Mouse (Mus musculus) forebrain, embryonic 14.5 days (tissue): ENCODE measurements around the gene Hist1h2bl. TPM values are rescaled to one million over a fixed set of nuclear protein-coding genes. Genes with fewer than 3 reads are reported as not detected.

Source experiments
- ATAC-seq: fragments of 200-750 bp; cut with Nextera tagmentation; 2 replicates; pipeline ENCODE4 v1.8.0; 2017; ENCODE audit warnings: mild to moderate bottlenecking, moderate library complexity
- DNase-seq: peaks from one replicate; pipeline ENCODE4 v3.0.0-alpha.2; 2015; ENCODE audit warnings: low spot score
- H3K27ac ChIP-seq: fragments of 300-500 bp; sonication (generic); 2 replicates; pipeline ENCODE4 v1.5.1; 2014; ENCODE audit warnings: low read depth, mild to moderate bottlenecking, control low read depth, low read length, moderate library complexity
- H3K27me3 ChIP-seq: fragments of 300-500 bp; sonication (generic); replicated peaks from 2 replicates; pipeline ENCODE4 v1.6.1; 2014; ENCODE audit warnings: low read length, control low read depth, mixed read lengths; ENCODE audit not compliant: control insufficient read depth, insufficient read depth
- H3K36me3 ChIP-seq: fragments of 300-500 bp; sonication (generic); 2 replicates; pipeline ENCODE4 v1.6.1; 2014; ENCODE audit warnings: low read length, control low read depth; ENCODE audit not compliant: control insufficient read depth, insufficient read depth
- H3K4me1 ChIP-seq: fragments of 300-500 bp; sonication (generic); 2 replicates; pipeline ENCODE4 v1.6.1; 2014; ENCODE audit warnings: antibody characterized with exemption, low read length, control low read depth; ENCODE audit not compliant: control insufficient read depth, insufficient read depth
- H3K4me2 ChIP-seq: fragments of 300-500 bp; sonication (generic); 2 replicates; pipeline ENCODE4 v1.6.1; 2014; ENCODE audit warnings: mild to moderate bottlenecking, control low read depth, low read length
- H3K4me3 ChIP-seq: fragments of 300-500 bp; sonication (generic); 2 replicates; pipeline ENCODE4 v1.5.1; 2014; ENCODE audit warnings: low read depth, low read length, control low read depth
- H3K9ac ChIP-seq: fragments of 300-500 bp; sonication (generic); 2 replicates; pipeline ENCODE4 v1.6.1; 2014; ENCODE audit warnings: mild to moderate bottlenecking, low read length, control low read depth, moderate library complexity
- H3K9me3 ChIP-seq: fragments of 300-500 bp; sonication (generic); replicated peaks from 2 replicates; pipeline ENCODE4 v1.6.1; 2016; ENCODE audit warnings: low read length, control low read depth, mixed read lengths; ENCODE audit not compliant: control insufficient read depth
- WGBS: fragments of 180-500 bp; shearing (Covaris S2); extraction: QIAGEN DNeasy Blood & Tissue Kit; methylation state at CpG from one replicate; pipeline ENCODE4 v1.1.7; 2014; 5-methylcytosine and 5-hydroxymethylcytosine counted together
- microRNA-seq: library from miRNA; unstranded; fragments of <30 nt; microRNA quantifications from one replicate; pipeline ENCODE4, GENCODE M21; 2016
- polyA plus RNA-seq: library from polyadenylated mRNA; unstranded; fragments of >200 nt; fragmentation: Nextera tagmentation; extraction: Ambion mirVana; gene quantifications from 2 replicates; pipeline ENCODE4 v1.2.1, GENCODE M21; 2014

Gene Hist1h2bl
- polyA plus RNA-seq, 1 experiment from 2014 or later, result 3.7 TPM

- Histone ChIP-seq H3K9me3 (no peaks in the 10 kb centered on the region), H3K27me3 (no peaks in the 10 kb centered on the region), H3K27ac (no peak within 1 kb of the TSS), H3K4me2 (no peak within 1 kb of the TSS), H3K4me1 (no peaks in the 10 kb centered on the region), H3K9ac (no peak within 1 kb of the TSS), H3K4me3 (no peak within 1 kb of the TSS), H3K36me3 (no peaks in the 10 kb centered on the region)
- no peak for ATAC-seq
- no peak for DNase-seq
- 90% methylated on average over 2 of the region's 2 CpGs for WGBS
These were observed 38.6 kb downstream of the Hist1h2bl start, which contains the start of gene Olfr1360 for GRCm38 (mm10) chr13:21677305-21677704. Gene Olfr1360 (minus strand): TSS chr13:21677405.

Small RNAs within 50 kb of the gene (microRNA-seq; reads per million reads assigned to microRNA genes)
- gene Gm44357, result not detected
- gene Gm44367, result not detected
- not detected for gene Gm44454

Other genes starting within 250 kb of the Hist1h2bl start
- gene Nkapl, start 247.6 kb downstream of the Hist1h2bl start, polyA plus RNA-seq, result 3.8 TPM in 2 replicates
- gene Zkscan4, start 237.2 kb downstream of the Hist1h2bl start, polyA plus RNA-seq, result 7.5 and 8.2 TPM in 2 replicates
- not detected in 2 replicates for gene Gm10065, start 236.7 kb downstream of the Hist1h2bl start, polyA plus RNA-seq
- 0.36 and 0.78 TPM in 2 replicates for gene AK157302, start 220.9 kb downstream of the Hist1h2bl start, polyA plus RNA-seq
- gene Gm11273, start 214.7 kb downstream of the Hist1h2bl start, polyA plus RNA-seq, result 5.1 and 6.2 TPM in 2 replicates
- gene Zkscan8, start 185.0 kb downstream of the Hist1h2bl start, polyA plus RNA-seq, result 7.3 and 8.6 TPM in 2 replicates
- gene Olfr1366, start 173.3 kb downstream of the Hist1h2bl start, polyA plus RNA-seq, result 0.10 and 0.20 TPM in 2 replicates
- gene Olfr1535, start 156.2 kb downstream of the Hist1h2bl start, polyA plus RNA-seq, result not detected in 2 replicates
- not detected in 2 replicates for gene Olfr1364, start 134.4 kb downstream of the Hist1h2bl start, polyA plus RNA-seq
- not detected in 2 replicates for gene Olfr1362, start 102.1 kb downstream of the Hist1h2bl start, polyA plus RNA-seq
- gene Olfr11, start 73.6 kb downstream of the Hist1h2bl start, polyA plus RNA-seq, result not detected in 2 replicates
- not detected in 2 replicates for gene Olfr1361, start 52.8 kb downstream of the Hist1h2bl start, polyA plus RNA-seq
- gene Olfr1360, start 38.7 kb downstream of the Hist1h2bl start, polyA plus RNA-seq, result not detected in 2 replicates
- gene Olfr1359, start 18.0 kb downstream of the Hist1h2bl start, polyA plus RNA-seq, result not detected in 2 replicates
- gene Hist1h2ai, start 279 bp upstream of the Hist1h2bl start, polyA plus RNA-seq, result 13.2 and 45.9 TPM in 2 replicates
- 7.3 and 11.0 TPM in 2 replicates for gene Hist1h3h, start 1.5 kb upstream of the Hist1h2bl start, polyA plus RNA-seq
- 2.5 and 3.9 TPM in 2 replicates for gene Hist1h2bm, start 5.9 kb upstream of the Hist1h2bl start, polyA plus RNA-seq
- 1.7 TPM in 2 replicates for gene Hist1h4j, start 18.9 kb upstream of the Hist1h2bl start, polyA plus RNA-seq
- 2.7 and 4.6 TPM in 2 replicates for gene Hist1h4k, start 34.4 kb upstream of the Hist1h2bl start, polyA plus RNA-seq
- gene Hist1h2ak, start 37.7 kb upstream of the Hist1h2bl start, polyA plus RNA-seq, result 3.4 and 10.8 TPM in 2 replicates
- 0.90 and 2.5 TPM in 2 replicates for gene Hist1h2bn, start 38.0 kb upstream of the Hist1h2bl start, polyA plus RNA-seq
- 11.0 and 11.1 TPM in 2 replicates for gene Hist1h1b, start 64.5 kb upstream of the Hist1h2bl start, polyA plus RNA-seq
- 108 and 166 TPM in 2 replicates for gene Hist1h3i, start 67.2 kb upstream of the Hist1h2bl start, polyA plus RNA-seq
- gene Hist1h2an, start 71.1 kb upstream of the Hist1h2bl start, polyA plus RNA-seq, result 6.6 TPM in 1 of 2 replicates, not detected in the other
- 0.84 and 1.5 TPM in 2 replicates for gene Hist1h2bp, start 71.3 kb upstream of the Hist1h2bl start, polyA plus RNA-seq
- 9.2 and 17.1 TPM in 2 replicates for gene Hist1h2bq, start 94.1 kb upstream of the Hist1h2bl start, polyA plus RNA-seq
- not detected in 2 replicates for gene Hist1h2ao, start 94.3 kb upstream of the Hist1h2bl start, polyA plus RNA-seq
- not detected in 2 replicates for gene Hist1h4m, start 95.6 kb upstream of the Hist1h2bl start, polyA plus RNA-seq
- 4.6 and 16.7 TPM in 2 replicates for gene Hist1h4n, start 116.1 kb upstream of the Hist1h2bl start, polyA plus RNA-seq
- 2,010 and 3,186 TPM in 2 replicates for gene Hist1h2ap, start 117.4 kb upstream of the Hist1h2bl start, polyA plus RNA-seq
- gene Hist1h2br, start 117.6 kb upstream of the Hist1h2bl start, polyA plus RNA-seq, result 9.4 and 17.8 TPM in 2 replicates
- gene Zfp184, start 229.0 kb upstream of the Hist1h2bl start, polyA plus RNA-seq, result 28.3 and 34.9 TPM in 2 replicates